Mouse (Mus musculus): Measurements from ENCODE around the gene Tle4.

The Tle4 gene

GRCm38 (mm10) chr19:14518438-14519044 lies 79.3 kb downstream of the Tle4 start:
- DNase-seq = no peak

- no peak for DNase-seq
These were observed 81.4 kb downstream of the Tle4 start for GRCm38 (mm10) chr19:14516420-14516819.

GRCm38 (mm10) chr19:14508819-14509218 lies 89.0 kb downstream of the Tle4 start:
- no peak for DNase-seq

GRCm38 (mm10) chr19:14507911-14508310 lies 89.9 kb downstream of the Tle4 start:
- no peak for DNase-seq

- DNase-seq = no peak
These were observed 90.8 kb downstream of the Tle4 start for GRCm38 (mm10) chr19:14506875-14507670.

GRCm38 (mm10) chr19:14505885-14506548 lies 91.8 kb downstream of the Tle4 start:
- no peak for DNase-seq

- DNase-seq = no peak
These were observed 92.5 kb downstream of the Tle4 start for GRCm38 (mm10) chr19:14505401-14505800.

GRCm38 (mm10) chr19:14503862-14504261 lies 94.0 kb downstream of the Tle4 start:
- DNase-seq = no peak

GRCm38 (mm10) chr19:14502234-14502633 lies 95.6 kb downstream of the Tle4 start:
- DNase-seq = no peak

GRCm38 (mm10) chr19:14499835-14500425 lies 97.9 kb downstream of the Tle4 start:
- no peak for DNase-seq

- no peak for DNase-seq
These were observed 104.8 kb downstream of the Tle4 start for GRCm38 (mm10) chr19:14493047-14493446.

- DNase-seq = no peak
These were observed 110.7 kb downstream of the Tle4 start for GRCm38 (mm10) chr19:14487180-14487579.

GRCm38 (mm10) chr19:14485176-14485575 lies 112.7 kb downstream of the Tle4 start:
- DNase-seq = no peak

GRCm38 (mm10) chr19:14482562-14483138 lies 115.2 kb downstream of the Tle4 start:
- DNase-seq = no peak

- no peak for DNase-seq
These were observed 115.9 kb downstream of the Tle4 start for GRCm38 (mm10) chr19:14481796-14482561.

- DNase-seq = peak; percentile 17
These were observed 118.1 kb downstream of the Tle4 start for GRCm38 (mm10) chr19:14479711-14480110.

GRCm38 (mm10) chr19:14469325-14469724 lies 128.5 kb downstream of the Tle4 start:
- no peak for DNase-seq

GRCm38 (mm10) chr19:14468733-14469132 lies 129.1 kb downstream of the Tle4 start:
- no peak for DNase-seq

GRCm38 (mm10) chr19:14466020-14466419 lies 131.8 kb downstream of the Tle4 start:
- no peak for DNase-seq

GRCm38 (mm10) chr19:14463281-14464079 lies 134.4 kb downstream of the Tle4 start:
- DNase-seq = no peak

- no peak for DNase-seq
These were observed 144.4 kb downstream of the Tle4 start for GRCm38 (mm10) chr19:14453486-14453885.

Data from kidney, postnatal 14 days (tissue).